Mouse (Mus musculus) forebrain, embryonic 10.5 days (tissue): Measurements from ENCODE around the gene Cd79b. TPM values are rescaled to one million over a fixed set of nuclear protein-coding genes. Genes with fewer than 3 reads are reported as not detected.
A peak's percentile ranks its signal among the peaks of the same experiment; 100 is the strongest.

Experiments used
- DNase-seq: peaks from one replicate; pipeline ENCODE4 v3.0.0-alpha.2; 2017; ENCODE audit warnings: low spot score; ENCODE audit errors: extremely low spot score
- H3K27ac ChIP-seq: fragments of 300-500 bp; sonication (generic); 2 replicates; pipeline ENCODE4 v1.5.1; 2016; ENCODE audit warnings: mild to moderate bottlenecking
- H3K27me3 ChIP-seq: fragments of 300-500 bp; sonication (generic); 2 replicates; pipeline ENCODE4 v1.6.1; 2016; ENCODE audit warnings: mild to moderate bottlenecking; ENCODE audit not compliant: poor library complexity, severe bottlenecking
- H3K36me3 ChIP-seq: fragments of 300-500 bp; sonication (generic); replicated peaks from 2 replicates; pipeline ENCODE4 v1.6.1; 2016; ENCODE audit warnings: mild to moderate bottlenecking, moderate library complexity
- H3K4me1 ChIP-seq: fragments of 300-500 bp; sonication (generic); 2 replicates; pipeline ENCODE4 v1.6.1; 2016
- H3K4me3 ChIP-seq: fragments of 300-500 bp; sonication (generic); 2 replicates; pipeline ENCODE4 v1.5.1; 2016; ENCODE audit warnings: mild to moderate bottlenecking, moderate library complexity
- H3K9me3 ChIP-seq: fragments of 300-500 bp; sonication (generic); 2 replicates; pipeline ENCODE4 v1.6.1; 2016; ENCODE audit warnings: mild to moderate bottlenecking, moderate library complexity
- WGBS: fragments of 180-500 bp; shearing (Covaris S2); methylation state at CpG from one replicate; pipeline ENCODE4 v1.1.7; 2016; 5-methylcytosine and 5-hydroxymethylcytosine counted together
- polyA plus RNA-seq: library from polyadenylated mRNA; unstranded; fragments of >200 nt; fragmentation: Nextera tagmentation; extraction: Ambion mirVana; gene quantifications from 2 replicates; pipeline ENCODE4 v1.2.1, GENCODE M21; 2016

Cd79b gene
- polyA plus RNA-seq, 1 experiment from 2014 or later: 0.82 TPM

DNA sequence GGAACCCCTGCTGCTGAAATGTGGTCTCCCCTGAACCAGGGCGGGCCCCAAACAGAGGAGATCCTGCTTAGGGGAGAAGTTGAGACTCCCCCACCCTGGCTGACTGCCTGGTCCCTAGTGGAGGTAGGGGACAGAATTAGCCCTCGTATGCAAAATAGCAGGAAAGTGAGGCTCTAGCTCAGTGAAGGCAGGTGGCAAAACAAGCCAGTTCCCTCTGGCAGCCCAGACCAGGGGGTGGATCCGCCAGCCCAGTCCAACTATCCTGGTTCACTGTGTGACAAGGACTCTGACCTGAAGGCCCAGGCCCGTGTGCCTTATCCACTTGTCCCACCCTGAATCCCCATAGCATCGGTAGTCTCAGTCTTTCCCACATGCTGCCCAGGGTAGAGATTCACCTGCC lies 4.4 kb downstream of the Cd79b start:
- Histone ChIP-seq H3K4me1 (peaks cover 31% of the 10 kb centered on the region), H3K36me3 (no peaks in the 10 kb centered on the region), H3K27ac (no peak overlapping the region), H3K4me3 (no peak overlapping the region), H3K9me3 (no peaks in the 10 kb centered on the region), H3K27me3 (no peaks in the 10 kb centered on the region)
- WGBS: 67% methylated on average over 5 of the region's 5 CpGs
- DNase-seq: no peak

GRCm38 (mm10) chr11:106308162-106308561 lies 6.4 kb downstream of the Cd79b start:
- Histone ChIP-seq H3K27me3 (no peaks in the 10 kb centered on the region), H3K27ac (peak overlapping the region; percentile 48; the same call in 1 of the 2 replicates), H3K4me1 (peaks cover 15% of the 10 kb centered on the region), H3K36me3 (no peaks in the 10 kb centered on the region), H3K9me3 (no peaks in the 10 kb centered on the region), H3K4me3 (no peak overlapping the region)
- WGBS: 86% methylated on average over 11 of the region's 11 CpGs
- no peak for DNase-seq

DNA sequence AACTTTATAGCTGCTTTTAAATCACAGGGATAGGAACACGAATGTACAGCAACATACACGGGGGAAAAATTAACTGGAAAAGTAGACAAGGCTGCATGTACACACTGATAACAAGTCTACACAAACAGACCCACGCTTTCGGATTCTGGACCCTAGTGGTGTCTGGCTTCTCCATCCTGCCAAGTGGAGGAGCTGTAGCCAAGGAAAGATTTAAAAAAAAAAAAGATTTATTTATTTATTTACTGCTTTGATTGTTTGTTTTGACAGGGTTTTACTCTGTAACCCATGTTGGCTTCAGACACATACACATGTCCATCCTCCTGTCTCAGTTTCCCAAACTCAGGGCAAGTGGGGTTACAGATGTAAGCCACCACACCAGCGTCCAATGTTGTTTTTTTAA lies 7.1 kb downstream of the Cd79b start:
- H3K9me3 ChIP-seq: no peaks in the 10 kb centered on the region
- H3K27ac ChIP-seq: no peak overlapping the region
- H3K4me3 ChIP-seq: no peak overlapping the region
- no peaks in the 10 kb centered on the region for H3K36me3 ChIP-seq
- no peak for DNase-seq
- H3K27me3 ChIP-seq: no peaks in the 10 kb centered on the region
- peaks cover 12% of the 10 kb centered on the region for H3K4me1 ChIP-seq
- 89% methylated on average over 5 of the region's 5 CpGs for WGBS

DNA sequence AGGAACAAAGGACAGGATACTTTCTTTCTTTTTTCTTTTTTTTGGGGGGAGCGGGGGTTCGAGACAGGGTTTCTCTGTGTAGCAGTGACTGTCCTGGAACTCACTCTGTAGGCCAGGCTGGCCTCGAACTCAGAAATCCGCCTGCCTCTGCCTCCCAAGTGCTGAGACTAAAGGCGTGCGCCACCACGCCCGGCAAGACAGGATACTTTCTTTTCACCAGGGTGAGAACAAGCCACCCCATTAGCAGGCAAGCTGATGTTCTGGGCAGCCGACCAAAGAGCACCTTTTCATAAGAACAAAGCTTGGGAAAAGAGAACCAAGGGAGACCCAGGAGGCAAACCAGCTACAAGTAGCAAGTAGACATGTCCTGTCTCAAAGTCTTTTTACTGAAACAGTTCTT lies 7.8 kb downstream of the Cd79b start:
- H3K4me1 ChIP-seq: peaks cover 12% of the 10 kb centered on the region
- 86% methylated on average over 9 of the region's 9 CpGs for WGBS
- H3K27ac ChIP-seq: no peak overlapping the region

DNA sequence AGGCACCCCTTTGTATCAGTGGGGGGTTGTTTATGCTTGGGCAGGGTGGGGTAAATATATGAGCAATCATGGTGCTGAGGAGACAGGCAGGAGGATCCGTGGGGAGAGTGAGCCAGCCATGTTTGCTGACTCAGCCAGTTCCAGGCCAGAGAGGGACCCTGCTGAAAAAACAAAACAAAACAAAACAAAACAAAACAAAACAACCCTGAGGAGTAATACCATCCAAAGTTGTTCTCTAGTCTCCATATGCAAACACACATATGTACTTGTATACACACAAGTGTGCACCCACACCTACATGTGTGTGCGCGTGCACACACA lies 8.5 kb downstream of the Cd79b start:
- H3K36me3 ChIP-seq: no peaks in the 10 kb centered on the region
- no peaks in the 10 kb centered on the region for H3K27me3 ChIP-seq
- 90% methylated on average over 3 of the region's 3 CpGs for WGBS
- H3K27ac ChIP-seq: no peak overlapping the region
- DNase-seq: no peak
- H3K9me3 ChIP-seq: no peaks in the 10 kb centered on the region
- peaks cover 12% of the 10 kb centered on the region for H3K4me1 ChIP-seq
- H3K4me3 ChIP-seq: no peak overlapping the region

More for the DNA sequence above, 7.8 kb downstream of the Cd79b start:
- Histone ChIP-seq H3K4me3 (no peak overlapping the region), H3K36me3 (no peaks in the 10 kb centered on the region), H3K27me3 (no peaks in the 10 kb centered on the region), H3K9me3 (no peaks in the 10 kb centered on the region)
- DNase-seq: no peak

DNA sequence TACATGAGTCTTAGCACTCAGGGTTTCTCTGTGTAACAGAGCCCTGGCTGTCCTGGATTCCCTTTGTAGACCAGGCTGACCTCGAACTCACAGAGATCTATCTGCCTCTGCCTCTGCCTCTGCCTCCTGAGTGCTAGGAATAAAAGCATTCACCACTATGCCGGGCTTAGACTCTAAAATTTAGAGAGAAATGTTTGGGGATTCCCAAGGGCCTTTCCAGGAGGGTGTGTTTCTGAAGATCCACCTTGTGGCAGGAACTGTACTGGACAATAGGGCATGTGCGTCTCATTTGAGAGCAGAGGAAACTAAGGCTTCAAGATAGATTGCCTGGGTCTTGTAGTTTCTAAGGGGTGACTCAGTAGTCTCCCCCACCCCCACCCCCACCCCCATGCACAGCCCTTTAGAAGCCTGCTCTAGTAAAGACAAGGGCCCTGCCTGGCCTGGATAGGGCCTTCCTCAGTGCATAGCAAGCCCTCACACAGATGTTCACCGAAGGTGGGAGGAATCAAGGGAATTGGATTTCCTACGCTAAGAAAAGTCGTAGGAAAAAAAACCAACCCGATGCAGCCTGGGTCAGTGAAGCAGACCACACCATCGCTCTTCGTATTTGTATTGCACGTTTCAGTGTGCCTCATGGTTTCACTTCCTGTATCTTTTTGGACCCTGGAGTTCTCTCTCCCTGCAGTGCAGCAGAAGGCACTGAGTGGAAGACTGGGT lies 9.1 kb downstream of the Cd79b start:
- Histone ChIP-seq H3K4me1 (peaks cover 11% of the 10 kb centered on the region), H3K27me3 (no peaks in the 10 kb centered on the region), H3K27ac (no peak overlapping the region), H3K9me3 (no peaks in the 10 kb centered on the region), H3K4me3 (no peak overlapping the region), H3K36me3 (no peaks in the 10 kb centered on the region)
- DNase-seq: no peak
- 89% methylated on average over 10 of the region's 10 CpGs for WGBS

- WGBS: 13% methylated on average over 2 of the region's 2 CpGs
Observed at GRCm38 (mm10) chr11:106302634-106303033, 11.9 kb downstream of the Cd79b start.

DNA sequence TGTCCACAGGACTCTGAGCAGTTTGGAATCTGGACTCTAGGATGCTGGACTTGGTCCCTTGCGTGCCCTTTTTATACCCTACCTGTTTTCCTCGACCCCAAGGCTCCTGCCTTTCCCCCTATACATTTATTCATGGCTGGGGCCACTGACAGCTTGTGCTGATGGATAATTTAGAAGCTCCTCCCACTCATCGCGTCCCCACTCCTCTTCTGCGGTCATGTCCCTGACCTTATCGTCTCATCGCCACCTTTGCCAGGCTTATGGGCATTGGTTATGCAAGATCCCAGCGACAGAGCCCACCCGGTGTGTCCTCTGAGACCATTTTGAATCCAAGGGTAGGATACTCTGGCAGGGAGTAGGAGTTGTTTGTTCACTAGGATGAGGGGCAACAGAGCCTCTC lies 12.8 kb downstream of the Cd79b start, which contains the start of gene Gh:
Gene Gh (minus strand): TSS at position 101 of the 400 bp plus-strand sequence.
- DNase-seq: no peak
- Histone ChIP-seq H3K36me3 (no peaks in the 10 kb centered on the region), H3K4me3 (no peak within 1 kb of the TSS), H3K27me3 (no peaks in the 10 kb centered on the region), H3K9me3 (no peaks in the 10 kb centered on the region), H3K4me1 (no peaks in the 10 kb centered on the region), H3K27ac (no peak within 1 kb of the TSS)
- WGBS: 84% methylated on average over 9 of the region's 9 CpGs

More at GRCm38 (mm10) chr11:106302634-106303033, 11.9 kb downstream of the Cd79b start:
- no peaks in the 10 kb centered on the region for H3K4me1 ChIP-seq
- no peak overlapping the region for H3K4me3 ChIP-seq
- H3K27ac ChIP-seq: no peak overlapping the region
- no peaks in the 10 kb centered on the region for H3K27me3 ChIP-seq
- DNase-seq: peak; percentile 64
- no peaks in the 10 kb centered on the region for H3K9me3 ChIP-seq
- no peaks in the 10 kb centered on the region for H3K36me3 ChIP-seq

GRCm38 (mm10) chr11:106291861-106292260 lies 22.7 kb downstream of the Cd79b start:
- H3K27me3 ChIP-seq: no peaks in the 10 kb centered on the region
- no peak overlapping the region for H3K4me3 ChIP-seq
- no peaks in the 10 kb centered on the region for H3K36me3 ChIP-seq
- H3K4me1 ChIP-seq: no peaks in the 10 kb centered on the region
- H3K27ac ChIP-seq: no peak overlapping the region
- WGBS: 91% methylated on average over 2 of the region's 2 CpGs
- H3K9me3 ChIP-seq: peaks cover 2% of the 10 kb centered on the region; the same call in 1 of the 2 replicates
- no peak for DNase-seq

GRCm38 (mm10) chr11:106290376-106290775 lies 24.2 kb downstream of the Cd79b start:
- Histone ChIP-seq H3K36me3 (no peaks in the 10 kb centered on the region), H3K4me1 (no peaks in the 10 kb centered on the region), H3K9me3 (peaks cover 2% of the 10 kb centered on the region; the same call in 1 of the 2 replicates), H3K4me3 (no peak overlapping the region), H3K27me3 (no peaks in the 10 kb centered on the region), H3K27ac (no peak overlapping the region)
- no peak for DNase-seq
- WGBS: 89% methylated on average over 5 of the region's 5 CpGs

DNA sequence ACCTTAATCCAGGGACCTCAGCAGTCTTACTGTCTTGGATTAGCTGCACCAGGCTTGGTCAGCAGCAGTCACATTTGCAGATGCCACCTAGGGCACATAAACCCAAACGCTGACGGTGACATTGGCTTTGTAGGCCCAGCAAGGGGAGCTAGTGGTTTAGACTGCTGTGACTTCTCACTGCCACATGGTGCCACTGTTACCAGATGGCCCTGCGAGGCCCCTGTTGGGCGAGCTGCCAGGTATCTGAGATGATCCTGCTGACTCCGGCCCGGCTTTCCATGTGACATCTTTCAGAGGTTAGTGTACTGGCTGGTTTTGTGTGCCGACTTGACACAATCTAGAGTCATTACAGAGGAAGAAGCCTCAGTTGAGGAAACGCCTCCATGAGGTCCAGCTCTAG lies 25.2 kb downstream of the Cd79b start:
- WGBS: 84% methylated on average over 8 of the region's 8 CpGs
- Histone ChIP-seq H3K27ac (no peak overlapping the region), H3K4me1 (no peaks in the 10 kb centered on the region), H3K4me3 (no peak overlapping the region), H3K9me3 (peaks cover 2% of the 10 kb centered on the region; the same call in 1 of the 2 replicates), H3K27me3 (no peaks in the 10 kb centered on the region), H3K36me3 (no peaks in the 10 kb centered on the region)
- no peak for DNase-seq

- no peaks in the 10 kb centered on the region for H3K9me3 ChIP-seq
- no peak overlapping the region for H3K27ac ChIP-seq
- no peak overlapping the region for H3K4me3 ChIP-seq
- no peaks in the 10 kb centered on the region; the same call in 1 of the 2 replicates for H3K4me1 ChIP-seq
- H3K27me3 ChIP-seq: no peaks in the 10 kb centered on the region
- H3K36me3 ChIP-seq: no peaks in the 10 kb centered on the region
- 83% methylated on average over 11 of the region's 11 CpGs for WGBS
- no peak for DNase-seq
Observed at GRCm38 (mm10) chr11:106286987-106287386, 27.6 kb downstream of the Cd79b start.

DNA sequence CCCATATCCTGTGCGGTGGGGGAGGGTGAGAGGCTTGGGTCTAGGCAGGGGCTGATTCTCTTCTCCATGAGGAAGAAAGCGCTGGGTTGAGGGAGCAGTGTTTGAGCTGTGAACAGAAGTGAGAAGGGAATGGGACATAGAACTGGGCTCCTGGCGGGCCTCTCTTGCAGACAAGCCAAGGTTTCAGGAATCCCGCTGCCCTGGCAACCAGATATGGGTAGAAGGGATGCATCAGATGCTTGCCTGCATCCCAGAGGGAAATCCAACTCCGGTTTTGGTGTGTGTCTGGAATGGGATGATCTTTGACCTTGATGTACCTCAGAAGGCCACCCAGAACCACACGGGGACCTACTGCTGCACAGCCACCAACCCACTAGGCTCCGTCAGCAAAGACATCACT lies 28.4 kb downstream of the Cd79b start:
- Histone ChIP-seq H3K36me3 (no peaks in the 10 kb centered on the region), H3K4me1 (no peaks in the 10 kb centered on the region; the same call in 1 of the 2 replicates), H3K27me3 (no peaks in the 10 kb centered on the region), H3K9me3 (no peaks in the 10 kb centered on the region), H3K27ac (no peak overlapping the region), H3K4me3 (no peak overlapping the region)
- DNase-seq: no peak
- 91% methylated on average over 7 of the region's 7 CpGs for WGBS
